Mouse (Mus musculus) ovary, postnatal 14 days (tissue): ENCODE measurements at regions not wholly inside any gene's neighbourhood (a gene's known extent, or its start where the extent isn't known, plus 50 kb on each side); places are given as distances from the start of the nearest gene placed in this dataset.
A peak's percentile ranks its signal among the peaks of the same experiment; 100 is the strongest.

Experiments
- DNase-seq: peaks from one replicate; pipeline ENCODE4 v3.0.0; 2022; ENCODE audit warnings: low spot score

GRCm38 (mm10) chr1:190403335-190403734 lies 232.8 kb upstream of the Prox1 start:
- DNase-seq, result no peak

GRCm38 (mm10) chr1:190398308-190398707 lies 227.8 kb upstream of the Prox1 start:
- DNase-seq, result no peak

- DNase-seq, result no peak
Observed at GRCm38 (mm10) chr1:190397811-190398210, 227.3 kb upstream of the Prox1 start.

- DNase-seq, result no peak
Observed at GRCm38 (mm10) chr1:190393061-190393460, 222.5 kb upstream of the Prox1 start.

- DNase-seq, result no peak
Observed at GRCm38 (mm10) chr1:190388853-190389252, 218.3 kb upstream of the Prox1 start.

GRCm38 (mm10) chr1:190384555-190384954 lies 214.0 kb upstream of the Prox1 start:
- no peak for DNase-seq

GRCm38 (mm10) chr1:190383256-190383838 lies 212.8 kb upstream of the Prox1 start:
- no peak for DNase-seq

GRCm38 (mm10) chr1:190380151-190380550 lies 209.6 kb upstream of the Prox1 start:
- DNase-seq, result no peak

- DNase-seq, result no peak
Observed at GRCm38 (mm10) chr1:190375160-190375880, 204.8 kb upstream of the Prox1 start.

GRCm38 (mm10) chr1:190374270-190374669 lies 203.8 kb upstream of the Prox1 start:
- peak; percentile 7 for DNase-seq

- no peak for DNase-seq
Observed at GRCm38 (mm10) chr1:190366631-190367030, 196.1 kb upstream of the Prox1 start.

GRCm38 (mm10) chr1:190365126-190365525 lies 194.6 kb upstream of the Prox1 start:
- no peak for DNase-seq

GRCm38 (mm10) chr1:190360661-190361060 lies 190.1 kb upstream of the Prox1 start:
- no peak for DNase-seq

GRCm38 (mm10) chr1:190357779-190358178 lies 187.3 kb upstream of the Prox1 start:
- no peak for DNase-seq

GRCm38 (mm10) chr1:190347610-190348009 lies 177.1 kb upstream of the Prox1 start:
- DNase-seq, result no peak

- DNase-seq, result no peak
Observed at GRCm38 (mm10) chr1:190340715-190341114, 170.2 kb upstream of the Prox1 start.

- no peak for DNase-seq
Observed at GRCm38 (mm10) chr1:190334471-190334870, 164.0 kb upstream of the Prox1 start.

- DNase-seq, result no peak
Observed at GRCm38 (mm10) chr1:190334053-190334452, 163.5 kb upstream of the Prox1 start.

- DNase-seq, result no peak
Observed at GRCm38 (mm10) chr1:190332001-190332400, 161.5 kb upstream of the Prox1 start.

GRCm38 (mm10) chr1:190324562-190324961 lies 154.0 kb upstream of the Prox1 start:
- DNase-seq, result no peak

- DNase-seq, result no peak
Observed at GRCm38 (mm10) chr1:190323671-190324070, 153.2 kb upstream of the Prox1 start.

- DNase-seq, result no peak
Observed at GRCm38 (mm10) chr1:190316175-190316574, 145.7 kb upstream of the Prox1 start.

- DNase-seq, result no peak
Observed at GRCm38 (mm10) chr1:190309831-190310230, 139.3 kb upstream of the Prox1 start.

GRCm38 (mm10) chr1:190307751-190308150 lies 137.2 kb upstream of the Prox1 start:
- DNase-seq, result no peak
